24 mouse cellular contexts compared by ENCODE assay signal in the genomic region with DNA sequence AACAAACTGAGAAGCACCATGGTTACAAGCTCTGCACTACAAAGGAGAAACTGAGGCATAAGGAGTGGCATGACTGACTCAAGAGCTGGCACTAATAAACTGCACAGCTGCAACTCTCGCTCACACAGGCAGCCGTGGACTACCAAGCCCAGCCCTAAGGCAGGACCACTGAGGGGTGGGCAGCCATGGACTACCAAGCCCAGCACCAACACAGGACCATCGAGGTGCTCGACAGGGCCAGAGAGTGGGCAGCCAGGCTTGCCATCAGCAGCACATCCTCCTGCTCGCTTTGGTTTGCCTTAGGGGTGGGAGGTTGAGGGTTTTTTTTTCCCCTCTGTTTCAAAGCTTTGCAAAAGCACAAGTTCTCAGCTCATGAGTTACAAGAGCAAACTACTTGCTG.
DNase-seq lines count a peak whose midpoint lies in the region; ATAC-seq and TF ChIP-seq lines count a peak whose summit lies in the region.
"Had no signal": no experiment of that assay in that cellular context is flagged by ENCODE, and none has a peak within 500 bp of the region (broad histone marks: within the 10 kb centered on the region; RNA-seq: fewer than 3 reads in every experiment).

No protein-coding gene starts in this region.

- 86% methylated on average over 5 of the region's 5 CpGs for WGBS in heart, embryonic 15.5 days
- 86% methylated on average over 5 of the region's 5 CpGs for WGBS in heart, adult 2 months
- 91% methylated on average over 5 of the region's 5 CpGs for WGBS in midbrain, embryonic 10.5 days
- WGBS in midbrain, embryonic 11.5 days: 84% methylated on average over 5 of the region's 5 CpGs
- WGBS in embryonic facial prominence, embryonic 10.5 days: 89% methylated on average over 5 of the region's 5 CpGs
- 87% methylated on average over 5 of the region's 5 CpGs for WGBS in lung, postnatal 0 days
- WGBS in hindbrain, embryonic 13.5 days: 92% methylated on average over 5 of the region's 5 CpGs

- H3K9ac ChIP-seq in heart, embryonic 15.5 days: no peak overlapping the region
- H3K9ac ChIP-seq in heart, adult 2 months (ENCODE audit: low read depth, low read length): no peak overlapping the region
- H3K9ac ChIP-seq in midbrain, embryonic 11.5 days (ENCODE audit: low read length): no peak overlapping the region
- no peak overlapping the region for H3K9ac ChIP-seq in lung, postnatal 0 days (replicated peaks; ENCODE audit: low read depth)
- H3K9ac ChIP-seq in hindbrain, embryonic 13.5 days: no peak overlapping the region
- H3K9ac ChIP-seq: forebrain, embryonic 15.5 days; hindbrain, embryonic 15.5 days; intestine, embryonic 15.5 days; neural tube, embryonic 13.5 days had no signal

- H3K4me2 ChIP-seq in heart, embryonic 15.5 days: no peak overlapping the region
- H3K4me2 ChIP-seq in midbrain, embryonic 11.5 days: no peak overlapping the region
- H3K4me2 ChIP-seq in lung, postnatal 0 days (replicated peaks; ENCODE audit: low read depth, low read length): no peak overlapping the region
- no peak overlapping the region for H3K4me2 ChIP-seq in hindbrain, embryonic 13.5 days
- H3K4me2 ChIP-seq: forebrain, embryonic 15.5 days; hindbrain, embryonic 15.5 days; intestine, embryonic 15.5 days; neural tube, embryonic 13.5 days had no signal

- 0 out of 2 replicates have a peak overlapping the region, but pooled peaks have one; percentile 18 for H3K27ac ChIP-seq in heart, embryonic 15.5 days
- H3K27ac ChIP-seq in heart, adult 2 months: no peak overlapping the region
- H3K27ac ChIP-seq in midbrain, embryonic 10.5 days (replicated peaks): peak overlapping the region; percentile 28; the same call in 1 of the 2 replicates
- no peak overlapping the region for H3K27ac ChIP-seq in midbrain, embryonic 11.5 days (ENCODE audit: low read depth, low read length)
- H3K27ac ChIP-seq in embryonic facial prominence, embryonic 10.5 days (replicated peaks): peak overlapping the region; percentile 19; the same call in 1 of the 2 replicates
- no peak overlapping the region for H3K27ac ChIP-seq in lung, postnatal 0 days (ENCODE audit: low read length)
- no peak overlapping the region for H3K27ac ChIP-seq in hindbrain, embryonic 13.5 days
- H3K27ac ChIP-seq: hindbrain, embryonic 15.5 days; intestine, embryonic 15.5 days; neural tube, embryonic 13.5 days; stomach, postnatal 0 days had no signal

- no peak for TF ChIP-seq POLR2A in heart, adult 2 months (IDR thresholded peaks at IDR 0.05; ENCODE audit: insufficient read depth, low read depth, low read length)

- H3K9me3 ChIP-seq in heart, embryonic 15.5 days (replicated peaks): no peaks in the 10 kb centered on the region
- H3K9me3 ChIP-seq in midbrain, embryonic 10.5 days (replicated peaks): peaks cover 6% of the 10 kb centered on the region; the same call in 1 of the 2 replicates
- H3K9me3 ChIP-seq in midbrain, embryonic 11.5 days (ENCODE audit: control insufficient read depth, low read length): no peaks in the 10 kb centered on the region
- H3K9me3 ChIP-seq in embryonic facial prominence, embryonic 10.5 days: 0 out of 2 replicates have a peak, but pooled peaks cover 3% of the 10 kb centered on the region
- no peaks in the 10 kb centered on the region for H3K9me3 ChIP-seq in lung, postnatal 0 days (ENCODE audit: low read length)
- no peaks in the 10 kb centered on the region for H3K9me3 ChIP-seq in hindbrain, embryonic 13.5 days
- H3K9me3 ChIP-seq: forebrain, embryonic 15.5 days; hindbrain, embryonic 15.5 days; intestine, embryonic 15.5 days; neural tube, embryonic 13.5 days had no signal

- H3K27me3 ChIP-seq in heart, embryonic 15.5 days: no peaks in the 10 kb centered on the region
- no peaks in the 10 kb centered on the region for H3K27me3 ChIP-seq in heart, adult 2 months (ENCODE audit: control insufficient read depth, insufficient read depth, low read length)
- no peaks in the 10 kb centered on the region for H3K27me3 ChIP-seq in midbrain, embryonic 10.5 days (ENCODE audit: low read depth, poor library complexity, severe bottlenecking)
- H3K27me3 ChIP-seq in midbrain, embryonic 11.5 days (ENCODE audit: control insufficient read depth, insufficient read depth, low read length): no peaks in the 10 kb centered on the region
- H3K27me3 ChIP-seq in embryonic facial prominence, embryonic 10.5 days (replicated peaks; ENCODE audit: low read depth, poor library complexity, severe bottlenecking): no peaks in the 10 kb centered on the region
- no peaks in the 10 kb centered on the region for H3K27me3 ChIP-seq in lung, postnatal 0 days (replicated peaks; ENCODE audit: insufficient read depth, low read length)
- H3K27me3 ChIP-seq in hindbrain, embryonic 13.5 days: no peaks in the 10 kb centered on the region
- H3K27me3 ChIP-seq: forebrain, embryonic 15.5 days; hindbrain, embryonic 15.5 days; intestine, embryonic 15.5 days; neural tube, embryonic 13.5 days had no signal

- no peak for TF ChIP-seq EP300 in heart, adult 2 months (IDR thresholded peaks at IDR 0.05; ENCODE audit: insufficient read depth, low read depth, low read length)
- no peak for TF ChIP-seq EP300 in lung, postnatal 0 days (IDR thresholded peaks at IDR 0.05)

- H3K36me3 ChIP-seq in heart, embryonic 15.5 days: no peaks in the 10 kb centered on the region
- no peaks in the 10 kb centered on the region for H3K36me3 ChIP-seq in heart, adult 2 months (ENCODE audit: control insufficient read depth, insufficient read depth, low read length)
- peaks cover 86% of the 10 kb centered on the region for H3K36me3 ChIP-seq in midbrain, embryonic 10.5 days
- H3K36me3 ChIP-seq in midbrain, embryonic 11.5 days (ENCODE audit: control insufficient read depth, insufficient read depth, low read length): no peaks in the 10 kb centered on the region
- H3K36me3 ChIP-seq in embryonic facial prominence, embryonic 10.5 days (replicated peaks): peaks cover 75% of the 10 kb centered on the region
- no peaks in the 10 kb centered on the region for H3K36me3 ChIP-seq in lung, postnatal 0 days (ENCODE audit: insufficient read depth, low read length)
- peaks cover 16% of the 10 kb centered on the region for H3K36me3 ChIP-seq in hindbrain, embryonic 13.5 days
- H3K36me3 ChIP-seq: forebrain, embryonic 15.5 days; hindbrain, embryonic 15.5 days; intestine, embryonic 15.5 days had no signal

- DNase-seq in heart, adult 2 months: no peak
- no peak for DNase-seq in midbrain, embryonic 10.5 days (ENCODE audit: low spot score)
- DNase-seq in midbrain, embryonic 11.5 days (ENCODE audit: low spot score, missing footprints): no peak
- no peak for DNase-seq in embryonic facial prominence, embryonic 10.5 days (ENCODE audit: low spot score)
- DNase-seq in thymus, postnatal 25 days: peak; percentile 61
- no peak for DNase-seq in lung, postnatal 0 days (ENCODE audit: low spot score)
- DNase-seq: adrenal gland, postnatal 14 days; cerebellum, adult 2 months; gastrocnemius, postnatal 25 days; heart, postnatal 4 days; kidney, postnatal 25 days; layer of hippocampus, adult 9-11 months; lung, adult 18-20 months; lung, postnatal 14 days; retina, postnatal 1 day had no signal

- ATAC-seq in heart, embryonic 15.5 days (replicated peaks; ENCODE audit: insufficient number of reproducible peaks, insufficient read depth, low FRiP score, low read depth): no peak
- ATAC-seq in midbrain, embryonic 11.5 days (ENCODE audit: low FRiP score): no peak
- ATAC-seq in lung, postnatal 0 days: no peak
- no peak for ATAC-seq in hindbrain, embryonic 13.5 days (ENCODE audit: low FRiP score)
- ATAC-seq: forebrain, embryonic 15.5 days; intestine, embryonic 15.5 days; midbrain, embryonic 16.5 days had no signal

- no peak overlapping the region for H3K4me3 ChIP-seq in heart, embryonic 15.5 days
- H3K4me3 ChIP-seq in heart, adult 2 months: no peak overlapping the region
- no peak overlapping the region for H3K4me3 ChIP-seq in midbrain, embryonic 10.5 days
- no peak overlapping the region for H3K4me3 ChIP-seq in midbrain, embryonic 11.5 days (ENCODE audit: low read depth, low read length)
- H3K4me3 ChIP-seq in embryonic facial prominence, embryonic 10.5 days: no peak overlapping the region
- H3K4me3 ChIP-seq in lung, postnatal 0 days (ENCODE audit: low read depth, low read length): no peak overlapping the region
- no peak overlapping the region for H3K4me3 ChIP-seq in hindbrain, embryonic 13.5 days
- H3K4me3 ChIP-seq: forebrain, embryonic 15.5 days; hindbrain, embryonic 15.5 days; intestine, embryonic 15.5 days; myocyte; neural tube, embryonic 13.5 days had no signal

- intact Hi-C loops in heart, adult 2 months (cut with DNase I): no loop called here

- H3K4me1 ChIP-seq in heart, embryonic 15.5 days (replicated peaks): 0 out of 2 replicates have a peak, but pooled peaks cover 8% of the 10 kb centered on the region
- no peaks in the 10 kb centered on the region; the same call in 1 of the 2 replicates for H3K4me1 ChIP-seq in heart, adult 2 months (ENCODE audit: control insufficient read depth, insufficient read depth, low read length)
- H3K4me1 ChIP-seq in midbrain, embryonic 10.5 days: peaks cover 12% of the 10 kb centered on the region
- H3K4me1 ChIP-seq in midbrain, embryonic 11.5 days (ENCODE audit: control insufficient read depth, insufficient read depth, low read length): 0 out of 2 replicates have a peak, but pooled peaks cover 3% of the 10 kb centered on the region
- H3K4me1 ChIP-seq in embryonic facial prominence, embryonic 10.5 days: peaks cover 8% of the 10 kb centered on the region; the same call in 1 of the 2 replicates
- no peaks in the 10 kb centered on the region for H3K4me1 ChIP-seq in lung, postnatal 0 days (ENCODE audit: insufficient read depth, low read depth, low read length)
- H3K4me1 ChIP-seq in hindbrain, embryonic 13.5 days (replicated peaks): peaks cover 29% of the 10 kb centered on the region
- H3K4me1 ChIP-seq: intestine, embryonic 15.5 days had no signal

- no peaks in the 10 kb centered on the region for H3K79me2 ChIP-seq in heart, adult 2 months (replicated peaks; ENCODE audit: control insufficient read depth, insufficient read depth, low read length)

- TF ChIP-seq CTCF in heart, adult 2 months (IDR thresholded peaks at IDR 0.05): no peak
- TF ChIP-seq CTCF in lung, postnatal 0 days (IDR thresholded peaks at IDR 0.05): no peak

Comparison
In these comparisons a context has a peak if more than half of its experiments do, and no peak if none do; other contexts are left out.
1. H3K27ac ChIP-seq: peak in heart, embryonic 15.5 days (single experiment), midbrain, embryonic 10.5 days (single experiment) and embryonic facial prominence, embryonic 10.5 days (single experiment); none in heart, adult 2 months (single experiment), midbrain, embryonic 11.5 days (single experiment), lung, postnatal 0 days (single experiment) and hindbrain, embryonic 13.5 days (single experiment).